Mouse (Mus musculus): ENCODE measurements around the gene Alkbh7. TPM values are rescaled to one million over a fixed set of nuclear protein-coding genes. Genes with fewer than 3 reads are reported as not detected.

Gene Alkbh7
- total and polyA plus RNA-seq, 3 experiments = 21.2 to 51.8 (median 35.4) TPM

DNA sequence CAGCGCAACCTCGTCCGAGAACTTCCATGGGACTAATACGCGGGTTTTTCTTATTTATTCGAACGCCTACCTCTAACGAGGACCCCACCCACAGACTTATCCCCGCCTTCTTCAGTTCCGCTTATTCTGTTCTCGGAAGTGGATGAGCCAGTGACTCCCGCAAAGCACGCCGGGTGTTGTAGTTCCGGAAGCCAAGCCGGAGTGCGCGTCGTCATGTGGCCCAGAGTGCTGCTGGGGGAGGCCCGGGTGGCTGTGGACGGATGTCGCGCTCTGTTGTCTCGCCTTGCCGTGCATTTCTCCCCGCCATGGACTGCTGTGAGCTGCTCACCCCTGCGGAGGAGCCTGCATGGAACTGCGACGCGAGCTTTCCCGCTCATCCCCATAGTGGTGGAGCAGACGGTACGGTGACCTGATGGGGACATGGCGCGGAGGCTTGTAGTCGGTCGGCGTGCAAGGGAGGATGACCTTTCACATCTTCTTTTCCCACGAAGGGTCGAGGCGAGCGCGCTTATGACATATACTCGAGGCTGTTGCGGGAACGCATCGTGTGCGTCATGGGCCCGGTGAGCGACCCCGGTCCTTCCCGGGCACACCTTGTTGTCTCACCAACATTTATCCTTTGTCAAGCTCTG is 6.9 kb upstream of the Alkbh7 start, which contains the start of gene Clpp (continued):
- peak; percentile 94 for TF ChIP-seq HCFC1 (IDR thresholded peaks at IDR 0.05; ENCODE audit: low read depth, low read length)
- peak; percentile 27; the same call in 1 of the 2 replicates for TF ChIP-seq MEF2A (IDR thresholded peaks at IDR 0.05; ENCODE audit: borderline replicate concordance, low read depth, low read length)
- TF ChIP-seq BHLHE40 (IDR thresholded peaks at IDR 0.05; ENCODE audit: low read depth, low read length) = peak; percentile 39
- TF ChIP-seq ZMIZ1 (IDR thresholded peaks at IDR 0.05; ENCODE audit: low read depth, low read length) = peak; percentile 58
- peak; percentile 77 for TF ChIP-seq MYC (IDR thresholded peaks at IDR 0.05; ENCODE audit: low read depth, low read length)

GRCm38 (mm10) chr17:56990966-56991365 is 6.2 kb upstream of the Alkbh7 start:
- dilution Hi-C loops (cut with MboI; ENCODE audit: extremely low pct_ligation_motif_present, extremely low pct_unique_long_range_greater_than_20kb, low sequenced_read_pairs) (no loop called here), in situ Hi-C loops (cut with MboI; ENCODE audit: low pct_ligation_motif_present, low pct_unique_long_range_greater_than_20kb, low sequenced_read_pairs) (loop anchor here (10.0 kb wide), 2 partner anchors 214 to 344 kb away; no protein-coding TSS in a partner anchor)
- Histone ChIP-seq H3K9me3 (replicated peaks; ENCODE audit: low read length) (no peaks in the 10 kb centered on the region), H3K4me2 (ENCODE audit: insufficient read depth, low read depth, poor library complexity, severe bottlenecking) (peak overlapping the region; percentile 72), H3K4me1 (ENCODE audit: control insufficient read depth in 1 of 2, insufficient read depth in 2 of 2) (peaks cover 7 to 21% of the 10 kb centered on the region in 2 experiments; a peak in 3 of 4 replicates), H3K36me3 (replicated peaks in 1 of 2; ENCODE audit: control insufficient read depth in 1 of 2, insufficient read depth in 1 of 2, low read length in 1 of 2) (peaks cover 31 to 44% of the 10 kb centered on the region in 2 experiments), H3K79me2 (replicated peaks; ENCODE audit: control insufficient read depth, extremely low read depth, insufficient read depth, poor library complexity, severe bottlenecking) (peaks cover 23% of the 10 kb centered on the region), H3K27ac (ENCODE audit: insufficient read depth, low read depth) (no peak overlapping the region), H3K27me3 (replicated peaks) (no peaks in the 10 kb centered on the region), H3K4me3 (replicated peaks in 1 of 3; ENCODE audit: low read depth in 2 of 3, low read length in 2 of 3, poor library complexity in 1 of 3) (peak overlapping the region; percentile 89 to 92 (median 92)), H3K9ac (ENCODE audit: insufficient read depth, low read depth) (peak overlapping the region; percentile 67)
- no peak for DNase-seq (ENCODE audit: extremely low read depth)
- TF ChIP-seq POLR2AphosphoS2 (IDR thresholded peaks at IDR 0.05; ENCODE audit: low read depth, low read length) (no peak), ELF1 (IDR thresholded peaks at IDR 0.05; ENCODE audit: low read depth, low read length) (no peak), TCF12 (IDR thresholded peaks at IDR 0.05; ENCODE audit: low read depth, low read length) (no peak), CTCF (conservative IDR thresholded peaks at IDR 0.05 in 1 of 2, IDR thresholded peaks at IDR 0.05 in 1 of 2; ENCODE audit: low read depth in 2 of 2, low read length in 2 of 2) (no peak), JUN (IDR thresholded peaks at IDR 0.05; ENCODE audit: insufficient read depth, low read depth, low read length) (no peak), MAFK (IDR thresholded peaks at IDR 0.05; ENCODE audit: insufficient replicate concordance, low read length) (no peak)

- no peak overlapping the region for H3K4me2 ChIP-seq (ENCODE audit: insufficient read depth, low read depth, poor library complexity, severe bottlenecking)
- no peak overlapping the region for H3K9ac ChIP-seq (ENCODE audit: insufficient read depth, low read depth)
- peaks cover 23% of the 10 kb centered on the region for H3K79me2 ChIP-seq (replicated peaks; ENCODE audit: control insufficient read depth, extremely low read depth, insufficient read depth, poor library complexity, severe bottlenecking)
- no peaks in the 10 kb centered on the region for H3K27me3 ChIP-seq (replicated peaks)
- no peak overlapping the region for H3K27ac ChIP-seq (ENCODE audit: insufficient read depth, low read depth)
- no peaks in the 10 kb centered on the region for H3K9me3 ChIP-seq (replicated peaks; ENCODE audit: low read length)
- no peak for DNase-seq (ENCODE audit: extremely low read depth)
- in situ Hi-C loops (cut with MboI; ENCODE audit: low pct_ligation_motif_present, low pct_unique_long_range_greater_than_20kb, low sequenced_read_pairs) (loop anchor here (10.0 kb wide), 2 partner anchors 210 to 340 kb away; no protein-coding TSS in a partner anchor), dilution Hi-C loops (cut with MboI; ENCODE audit: extremely low pct_ligation_motif_present, extremely low pct_unique_long_range_greater_than_20kb, low sequenced_read_pairs) (no loop called here)
- no peak for TF ChIP-seq PAX5 (IDR thresholded peaks at IDR 0.05; ENCODE audit: low read length)
- TF ChIP-seq SMC3 (IDR thresholded peaks at IDR 0.05; ENCODE audit: low read depth, low read length) = no peak
- TF ChIP-seq JUND (conservative IDR thresholded peaks at IDR 0.05; ENCODE audit: low read depth, low read length) = no peak
- TF ChIP-seq GABPA (IDR thresholded peaks at IDR 0.05; ENCODE audit: insufficient replicate concordance, low read depth, low read length) = no peak
- no peak for TF ChIP-seq MAX (IDR thresholded peaks at IDR 0.05; ENCODE audit: low read length)
- TF ChIP-seq POLR2AphosphoS2 (IDR thresholded peaks at IDR 0.05; ENCODE audit: low read depth, low read length) = no peak
- TF ChIP-seq HCFC1 (IDR thresholded peaks at IDR 0.05; ENCODE audit: low read depth, low read length) = no peak
- no peak for TF ChIP-seq BHLHE40 (IDR thresholded peaks at IDR 0.05; ENCODE audit: low read depth, low read length)
- TF ChIP-seq USF2 (conservative IDR thresholded peaks at IDR 0.05; ENCODE audit: low read depth, low read length) = no peak
- no peak for TF ChIP-seq CTCF (conservative IDR thresholded peaks at IDR 0.05 in 1 of 2, IDR thresholded peaks at IDR 0.05 in 1 of 2; ENCODE audit: low read depth in 2 of 2, low read length in 2 of 2)
- no peak for TF ChIP-seq E2F4 (IDR thresholded peaks at IDR 0.05; ENCODE audit: insufficient replicate concordance, low read depth, low read length)
- no peak for TF ChIP-seq ZMIZ1 (IDR thresholded peaks at IDR 0.05; ENCODE audit: low read depth, low read length)
- no peak for TF ChIP-seq CHD2 (IDR thresholded peaks at IDR 0.05; ENCODE audit: low read length)
- TF ChIP-seq ETS1 (conservative IDR thresholded peaks at IDR 0.05; ENCODE audit: low read depth, low read length) = no peak
- TF ChIP-seq MAZ (IDR thresholded peaks at IDR 0.05; ENCODE audit: low read depth, low read length) = no peak
- no peak for TF ChIP-seq ELF1 (IDR thresholded peaks at IDR 0.05; ENCODE audit: low read depth, low read length)
- peaks cover 50 to 73% of the 10 kb centered on the region in 2 experiments for H3K36me3 ChIP-seq (replicated peaks in 1 of 2; ENCODE audit: control insufficient read depth in 1 of 2, insufficient read depth in 1 of 2, low read length in 1 of 2)
- H3K4me1 ChIP-seq (ENCODE audit: control insufficient read depth in 1 of 2, insufficient read depth in 2 of 2) = peaks cover 11 to 51% of the 10 kb centered on the region in 2 experiments
- H3K4me3 ChIP-seq (replicated peaks in 1 of 3; ENCODE audit: low read depth in 2 of 3, low read length in 2 of 3, poor library complexity in 1 of 3) = no peak overlapping the region
Observed at GRCm38 (mm10) chr17:56995046-56995445, 2.1 kb upstream of the Alkbh7 start.
